Mouse (Mus musculus): ENCODE measurements around the gene Vrk2.

DNA sequence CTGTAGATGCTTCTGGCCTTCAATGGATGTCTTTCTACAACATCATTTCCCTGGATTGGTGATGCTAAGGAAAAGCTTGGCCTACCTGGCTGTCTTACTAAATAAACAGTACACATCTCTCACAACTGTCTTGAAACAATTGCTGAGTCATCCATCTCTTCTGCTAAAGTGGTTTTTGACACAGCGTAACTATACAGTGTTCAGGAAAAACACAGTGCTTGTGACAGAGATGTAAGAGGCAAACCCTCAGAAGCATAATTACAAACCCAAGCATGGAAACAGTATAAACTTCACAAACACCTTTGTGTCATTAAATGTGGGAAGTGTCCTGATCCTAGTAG is 6.6 kb downstream of the Vrk2 start:
- TF ChIP-seq POLR2A (IDR thresholded peaks at IDR 0.05; ENCODE audit: extremely low read depth, insufficient read depth, low read length) (no peak), CTCF (IDR thresholded peaks at IDR 0.05; ENCODE audit: low read depth, low read length) (no peak)

All from liver, adult 2 months (tissue).